Mouse (Mus musculus) ES-Bruce4 (cell line): ENCODE measurements around the gene Ern1. TPM values are rescaled to one million over a fixed set of nuclear protein-coding genes. Genes with fewer than 3 reads are reported as not detected.

ENCODE experiments used
- H3K27ac ChIP-seq: 2 replicates; pipeline ENCODE4 v1.5.1; 2012; ENCODE audit warnings: low read length, inconsistent platforms; ENCODE audit not compliant: insufficient read depth
- H3K27me3 ChIP-seq: 2 replicates; pipeline ENCODE4 v1.6.1; 2012; ENCODE audit warnings: mild to moderate bottlenecking, low read length, inconsistent platforms; ENCODE audit not compliant: control insufficient read depth, poor library complexity, insufficient read depth, severe bottlenecking
- H3K36me3 ChIP-seq: 2 replicates; pipeline ENCODE4 v1.6.1; 2012; ENCODE audit warnings: inconsistent platforms, mild to moderate bottlenecking, low read length, moderate library complexity; ENCODE audit not compliant: control insufficient read depth, poor library complexity, insufficient read depth, severe bottlenecking
- H3K4me1 ChIP-seq: one replicate; pipeline ENCODE4 v1.8.1; 2011; ENCODE audit warnings: low read length; ENCODE audit not compliant: control insufficient read depth, insufficient read depth
- H3K4me3 ChIP-seq: 2 replicates; pipeline ENCODE4 v1.5.1; 2011; ENCODE audit warnings: low read depth, mild to moderate bottlenecking, low read length
- H3K9ac ChIP-seq: 2 replicates; pipeline ENCODE4 v1.6.1; 2012; ENCODE audit warnings: low read depth, mild to moderate bottlenecking, inconsistent platforms; ENCODE audit not compliant: poor library complexity, severe bottlenecking
- H3K9me3 ChIP-seq: replicated peaks from 2 replicates; pipeline ENCODE4 v1.6.1; 2012; ENCODE audit warnings: mild to moderate bottlenecking, low read length, inconsistent platforms; ENCODE audit not compliant: control insufficient read depth, poor library complexity, insufficient read depth, severe bottlenecking
- CTCF ChIP-seq: IDR thresholded peaks from one replicate; pipeline ENCODE4 v1.8.1; 2011; ENCODE audit warnings: low read depth, low read length
- EP300 ChIP-seq: IDR thresholded peaks from 2 replicates; pipeline ENCODE4 v1.6.1; 2011; ENCODE audit warnings: low read depth, low read length; ENCODE audit not compliant: insufficient read depth
- POLR2A ChIP-seq: IDR thresholded peaks from one replicate; pipeline ENCODE4 v1.8.1; 2011; ENCODE audit warnings: low read length; ENCODE audit not compliant: insufficient read depth
- polyA plus RNA-seq: library from polyadenylated mRNA; stranded (reverse); fragments of >200 nt; gene quantifications from 2 replicates; pipeline ENCODE4 v1.2.4, GENCODE M21; 2011; ENCODE audit warnings: low read depth; ENCODE audit not compliant: missing spikeins, insufficient read depth, insufficient read length

Gene Ern1
- polyA plus RNA-seq, 1 experiment, result 9.4 TPM

DNA sequence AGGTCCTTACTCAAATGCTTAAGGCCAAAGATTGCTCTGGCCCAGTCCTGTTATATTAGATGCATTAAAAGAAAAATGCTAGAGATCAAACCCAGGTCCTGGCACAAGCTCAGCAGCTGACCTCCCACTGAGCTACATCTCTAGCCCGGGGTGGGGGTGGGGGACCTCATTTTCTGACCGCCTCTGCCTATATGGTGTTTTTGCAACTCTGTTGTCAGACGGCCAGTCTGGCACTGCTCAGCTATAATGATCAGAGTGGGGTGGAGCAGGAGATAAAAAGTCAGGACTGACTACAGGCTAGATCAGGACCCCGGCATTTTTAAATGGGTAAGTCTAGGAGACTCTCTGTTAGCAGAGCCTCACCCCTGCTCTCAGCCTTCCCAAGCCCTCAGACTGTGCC lies 30.7 kb upstream of the Ern1 start:
- Histone ChIP-seq H3K4me1 (no peaks in the 10 kb centered on the region), H3K36me3 (no peaks in the 10 kb centered on the region), H3K27me3 (no peaks in the 10 kb centered on the region), H3K9me3 (no peaks in the 10 kb centered on the region), H3K4me3 (no peak overlapping the region), H3K9ac (no peak overlapping the region), H3K27ac (no peak overlapping the region)
- TF ChIP-seq POLR2A (no peak), EP300 (no peak), CTCF (no peak)

DNA sequence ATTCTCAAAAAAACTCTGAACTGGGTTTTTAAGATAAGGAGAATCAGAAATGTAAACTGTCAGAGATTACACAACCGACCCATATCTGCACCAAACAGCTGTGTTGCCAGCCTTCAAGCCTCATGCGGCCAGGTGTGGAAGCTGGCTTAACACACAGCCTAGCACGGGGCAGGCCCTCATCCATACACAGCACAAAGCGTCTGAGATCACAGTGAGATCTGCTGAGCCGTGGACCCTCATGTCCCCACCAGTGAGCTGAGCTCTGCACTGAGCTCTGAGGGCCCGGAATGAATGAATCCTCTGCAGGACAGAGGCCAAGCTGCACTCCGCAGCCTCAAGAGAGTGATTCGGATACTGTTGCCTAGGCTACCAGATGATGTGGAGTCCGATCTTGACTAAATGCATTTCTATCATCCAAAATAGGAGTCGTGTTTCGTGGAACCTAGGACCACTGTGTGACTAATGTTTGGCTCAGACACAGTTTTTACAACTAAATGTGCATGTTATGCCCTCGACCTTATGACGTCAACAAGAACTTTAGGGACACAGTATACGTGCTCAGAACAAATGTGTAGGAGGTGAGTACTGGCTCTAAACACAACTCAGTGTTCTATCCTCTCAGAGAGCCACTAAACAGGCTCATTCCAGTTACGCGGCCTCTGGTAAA lies 27.6 kb upstream of the Ern1 start:
- Histone ChIP-seq H3K27ac (no peak overlapping the region), H3K4me3 (no peak overlapping the region), H3K27me3 (no peaks in the 10 kb centered on the region), H3K4me1 (no peaks in the 10 kb centered on the region), H3K36me3 (0 out of 2 replicates have a peak, but pooled peaks cover 2% of the 10 kb centered on the region), H3K9ac (no peak overlapping the region), H3K9me3 (no peaks in the 10 kb centered on the region)
- TF ChIP-seq POLR2A (no peak), CTCF (no peak), EP300 (no peak)

DNA sequence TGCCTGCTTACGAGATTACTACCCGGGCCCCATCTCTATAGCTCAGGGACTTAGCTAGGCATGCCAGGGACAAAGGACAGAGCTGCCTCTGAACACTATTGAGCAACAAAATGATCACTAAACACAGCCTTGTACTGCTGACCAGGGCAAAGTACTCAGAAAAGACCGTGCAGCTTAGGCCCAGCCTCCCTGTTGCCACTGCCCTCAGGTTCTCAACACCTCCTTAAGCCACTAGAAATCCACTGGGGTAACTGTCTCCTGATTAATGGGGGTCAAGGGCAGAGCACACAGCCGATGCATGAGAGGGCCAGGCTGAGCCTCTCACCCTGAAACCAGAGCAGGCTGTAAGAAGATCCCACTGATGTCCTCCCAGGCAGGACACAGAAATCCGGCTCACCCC lies 26.8 kb upstream of the Ern1 start:
- no peak overlapping the region for H3K27ac ChIP-seq
- no peaks in the 10 kb centered on the region for H3K9me3 ChIP-seq
- TF ChIP-seq POLR2A, result no peak
- TF ChIP-seq CTCF, result no peak
- TF ChIP-seq EP300, result no peak
- H3K9ac ChIP-seq, result no peak overlapping the region
- 0 out of 2 replicates have a peak, but pooled peaks cover 2% of the 10 kb centered on the region for H3K36me3 ChIP-seq
- no peaks in the 10 kb centered on the region for H3K4me1 ChIP-seq
- no peaks in the 10 kb centered on the region for H3K27me3 ChIP-seq
- H3K4me3 ChIP-seq, result no peak overlapping the region

DNA sequence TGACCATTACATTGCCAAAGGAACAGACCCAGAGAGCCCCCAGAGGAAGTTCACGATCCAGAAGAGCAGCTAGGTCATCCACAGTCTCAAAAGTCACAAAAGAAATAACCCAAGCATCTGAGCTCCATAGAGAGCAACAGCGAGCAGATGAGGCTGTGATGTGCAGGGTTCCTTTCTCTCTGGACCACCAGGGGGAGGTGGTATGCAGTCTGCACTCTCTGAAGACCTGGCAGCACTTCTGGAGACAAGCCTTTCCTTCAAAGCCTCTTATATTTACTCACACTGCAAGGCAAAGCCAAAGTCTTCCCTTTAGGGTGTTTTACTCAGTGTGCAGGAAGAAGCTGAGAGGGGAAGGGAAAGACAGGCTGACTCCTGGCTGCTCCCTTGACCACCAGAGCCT lies 25.5 kb upstream of the Ern1 start:
- Histone ChIP-seq H3K27me3 (no peaks in the 10 kb centered on the region), H3K9ac (no peak overlapping the region)
- peak; percentile 61 for TF ChIP-seq CTCF
- no peak for TF ChIP-seq POLR2A

DNA sequence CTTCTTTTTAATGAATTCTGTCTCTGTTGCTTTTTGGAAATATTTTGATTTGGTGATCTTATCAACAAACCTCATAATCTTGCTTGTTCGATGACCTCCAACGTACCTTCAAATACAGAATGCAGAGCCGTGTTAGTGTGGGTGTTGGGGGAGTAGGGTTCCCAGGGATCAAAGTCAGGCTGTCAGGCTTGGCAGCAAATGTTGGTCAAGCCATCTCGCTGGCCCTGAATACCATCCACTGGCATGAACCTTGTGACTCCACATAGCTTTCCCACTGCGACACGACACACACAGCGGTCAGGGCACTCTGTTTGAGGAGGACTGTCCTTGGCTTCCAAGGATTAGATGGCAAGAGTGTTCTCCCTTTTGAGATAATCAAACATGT lies 24.3 kb upstream of the Ern1 start:
- Histone ChIP-seq H3K9me3 (no peaks in the 10 kb centered on the region), H3K4me3 (no peak overlapping the region), H3K9ac (no peak overlapping the region), H3K27me3 (no peaks in the 10 kb centered on the region), H3K36me3 (0 out of 2 replicates have a peak, but pooled peaks cover 2% of the 10 kb centered on the region), H3K4me1 (no peaks in the 10 kb centered on the region), H3K27ac (no peak overlapping the region)
- TF ChIP-seq CTCF (no peak), EP300 (no peak), POLR2A (no peak)

More for the DNA sequence above, 25.5 kb upstream of the Ern1 start:
- Histone ChIP-seq H3K27ac (no peak overlapping the region), H3K4me3 (no peak overlapping the region), H3K4me1 (no peaks in the 10 kb centered on the region), H3K9me3 (no peaks in the 10 kb centered on the region), H3K36me3 (0 out of 2 replicates have a peak, but pooled peaks cover 2% of the 10 kb centered on the region)

DNA sequence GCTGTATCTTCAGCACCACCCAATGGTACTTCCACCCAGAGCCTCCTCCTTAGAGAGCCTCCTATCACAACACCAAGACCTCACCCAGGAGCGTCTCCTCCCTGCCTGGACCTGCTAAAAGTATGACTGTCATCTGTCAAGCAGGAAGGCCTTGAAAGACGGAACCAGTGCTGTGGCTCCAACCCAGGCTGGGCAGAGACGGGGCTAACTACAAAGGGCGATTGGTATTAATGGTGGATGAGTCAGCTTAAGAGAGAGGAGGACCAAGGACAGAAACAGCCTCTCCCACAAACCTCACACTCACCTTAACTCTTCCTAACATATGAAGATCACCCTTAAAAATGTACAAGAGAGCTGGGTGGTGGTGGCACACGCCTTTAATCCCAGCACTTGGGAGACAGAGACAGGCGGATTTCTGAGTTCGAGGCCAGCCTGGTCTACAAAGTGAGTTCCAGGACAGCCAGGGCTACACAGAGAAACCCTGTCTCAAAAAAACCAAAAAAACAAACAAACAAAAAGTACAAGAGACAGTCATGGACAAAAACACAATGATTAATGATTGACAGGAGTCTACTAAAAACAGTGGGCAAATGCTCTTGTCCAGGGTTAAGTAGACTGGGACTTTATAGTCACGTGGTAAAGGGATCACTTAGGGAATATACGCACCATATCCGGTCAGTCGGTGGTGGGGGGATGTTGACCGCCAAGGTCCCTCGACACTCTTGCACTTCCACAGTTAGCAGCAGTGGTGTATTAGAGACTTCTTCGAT lies 23.8 kb upstream of the Ern1 start:
- H3K4me1 ChIP-seq, result no peaks in the 10 kb centered on the region
- H3K27ac ChIP-seq, result no peak overlapping the region
- no peak overlapping the region for H3K4me3 ChIP-seq
- no peaks in the 10 kb centered on the region for H3K9me3 ChIP-seq
- H3K9ac ChIP-seq, result no peak overlapping the region
- no peaks in the 10 kb centered on the region for H3K27me3 ChIP-seq
- H3K36me3 ChIP-seq, result 0 out of 2 replicates have a peak, but pooled peaks cover 2% of the 10 kb centered on the region
- TF ChIP-seq POLR2A, result no peak
- no peak for TF ChIP-seq EP300
- TF ChIP-seq CTCF, result no peak
